Mouse (Mus musculus) right cerebral cortex, adult 2 months (tissue): ENCODE results near the gene Sh3rf1.

Experiments used
- DNase-seq, 2 experiments: peaks; one replicate each; pipeline ENCODE4 v3.0.0; 2021 to 2022; ENCODE audit warnings: low spot score in 2 of 2

Gene Sh3rf1

GRCm38 (mm10) chr8:61425125-61425524, 201.5 kb downstream of the Sh3rf1 start:
- no peak for DNase-seq

- no peak for DNase-seq
These were observed 202.4 kb downstream of the Sh3rf1 start for GRCm38 (mm10) chr8:61426072-61426471.

- DNase-seq: no peak
These were observed 203.0 kb downstream of the Sh3rf1 start for GRCm38 (mm10) chr8:61426671-61427070.

- DNase-seq: no peak
These were observed 204.4 kb downstream of the Sh3rf1 start for GRCm38 (mm10) chr8:61427916-61428681.

- DNase-seq: no peak
These were observed 205.3 kb downstream of the Sh3rf1 start for GRCm38 (mm10) chr8:61428821-61429482.

- no peak for DNase-seq
These were observed 211.8 kb downstream of the Sh3rf1 start for GRCm38 (mm10) chr8:61435481-61435880.

- DNase-seq: no peak
These were observed 212.5 kb downstream of the Sh3rf1 start for GRCm38 (mm10) chr8:61436147-61436546.

GRCm38 (mm10) chr8:61436586-61437304, 213.1 kb downstream of the Sh3rf1 start:
- DNase-seq: no peak

- DNase-seq: no peak
These were observed 213.6 kb downstream of the Sh3rf1 start for GRCm38 (mm10) chr8:61437305-61437605.

- no peak for DNase-seq
These were observed 219.3 kb downstream of the Sh3rf1 start for GRCm38 (mm10) chr8:61442988-61443387.

- DNase-seq: no peak
These were observed 220.7 kb downstream of the Sh3rf1 start for GRCm38 (mm10) chr8:61444358-61444757.
